Mouse (Mus musculus): ENCODE data around the gene Fcor. TPM values are rescaled to one million over a fixed set of nuclear protein-coding genes. Genes with fewer than 3 reads are reported as not detected.
A peak's percentile ranks its signal among the peaks of the same experiment; 100 is the strongest.

Fcor gene
- polyA plus RNA-seq, 1 experiment = 17.6 TPM

DNA sequence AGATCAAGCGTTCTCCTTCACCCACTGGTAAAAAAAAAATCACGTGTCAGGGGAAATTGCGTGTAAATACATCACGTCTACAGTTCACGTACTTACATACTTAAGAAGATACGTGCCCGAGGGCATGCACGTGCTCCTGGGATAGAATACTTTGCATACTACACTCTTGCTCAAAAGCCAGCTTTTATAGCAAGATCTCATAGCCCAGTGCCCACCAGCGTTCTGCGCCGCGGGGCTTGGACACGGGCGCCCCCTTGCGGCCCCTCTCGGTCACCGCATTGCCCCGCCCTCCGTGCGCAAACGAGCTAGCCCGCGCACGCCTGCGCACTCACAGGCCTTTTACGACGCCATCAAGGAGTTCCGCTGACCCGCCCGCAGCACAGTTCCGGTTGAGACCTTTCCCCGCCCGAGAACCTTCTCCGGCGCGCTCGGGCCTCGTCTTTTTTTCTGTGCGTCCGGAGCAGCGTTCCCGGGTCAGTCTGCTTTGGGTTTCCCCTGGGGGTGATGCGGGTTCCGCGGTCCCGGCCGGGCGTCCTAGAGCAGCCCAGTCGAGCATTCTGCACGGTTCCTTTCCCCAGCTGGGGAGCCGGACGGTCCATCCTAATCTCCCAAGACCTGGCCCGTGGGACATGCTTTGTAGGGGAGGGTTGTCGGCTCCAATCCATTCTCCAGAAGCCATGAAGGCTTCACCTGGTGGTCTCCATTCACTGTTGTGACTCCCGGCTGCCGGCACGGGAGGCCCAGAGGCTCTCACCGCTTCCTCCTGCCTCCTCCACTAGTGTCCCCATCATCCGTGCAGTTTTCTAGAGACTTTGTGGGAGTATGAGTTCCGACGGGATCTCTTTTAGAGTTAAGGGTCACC lies 4.2 kb upstream of the Fcor start, which contains the start of gene Trappc5:
Gene Trappc5 (plus strand): TSS at position 169 of the 862 bp plus-strand sequence.
- DNase-seq (ENCODE audit: extremely low spot score in 1 of 2, low spot score in 1 of 2) = peak; percentile 86 to 97

DNA sequence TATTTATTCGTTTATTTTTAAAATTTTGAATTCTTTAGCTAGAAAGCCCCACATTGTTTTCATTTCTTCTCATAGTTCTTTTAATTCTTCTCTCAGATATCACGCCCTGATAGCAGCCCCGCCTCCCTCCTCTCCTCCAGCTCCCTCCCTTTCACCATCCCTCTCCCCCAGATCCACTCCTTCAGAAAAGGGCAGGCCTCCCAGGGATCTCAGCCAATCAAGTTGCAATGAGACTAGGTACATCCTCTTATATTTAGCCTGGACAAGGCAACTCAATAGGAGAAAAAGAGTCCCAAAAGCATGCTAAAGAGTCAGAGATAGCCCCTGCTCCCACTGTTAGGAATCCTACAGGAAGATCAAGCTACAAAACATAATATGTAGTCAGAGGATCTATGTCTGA lies 2.5 kb upstream of the Fcor start:
- DNase-seq (ENCODE audit: extremely low spot score in 1 of 2, low spot score in 1 of 2) = no peak

DNA sequence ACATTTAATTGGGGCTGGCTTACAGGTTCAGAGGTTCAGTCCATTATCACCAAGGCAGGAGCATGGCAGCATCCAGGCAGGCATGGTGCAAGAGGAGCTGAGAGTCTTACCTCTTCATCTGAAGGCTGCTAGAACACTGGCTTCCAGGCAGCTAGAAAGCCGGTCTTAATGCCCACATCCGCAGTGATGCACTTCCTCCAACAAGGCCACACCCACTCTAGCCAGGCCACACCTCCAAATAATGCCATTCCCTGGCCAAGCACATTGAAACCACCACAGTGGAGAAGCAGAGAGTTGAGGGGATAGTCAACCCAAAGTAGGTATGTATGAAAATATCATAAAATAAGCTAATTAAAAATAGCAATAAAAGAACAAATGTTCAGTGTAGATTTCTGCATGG lies 1.8 kb downstream of the Fcor start:
- DNase-seq (ENCODE audit: extremely low spot score in 1 of 2, low spot score in 1 of 2) = no peak

DNA sequence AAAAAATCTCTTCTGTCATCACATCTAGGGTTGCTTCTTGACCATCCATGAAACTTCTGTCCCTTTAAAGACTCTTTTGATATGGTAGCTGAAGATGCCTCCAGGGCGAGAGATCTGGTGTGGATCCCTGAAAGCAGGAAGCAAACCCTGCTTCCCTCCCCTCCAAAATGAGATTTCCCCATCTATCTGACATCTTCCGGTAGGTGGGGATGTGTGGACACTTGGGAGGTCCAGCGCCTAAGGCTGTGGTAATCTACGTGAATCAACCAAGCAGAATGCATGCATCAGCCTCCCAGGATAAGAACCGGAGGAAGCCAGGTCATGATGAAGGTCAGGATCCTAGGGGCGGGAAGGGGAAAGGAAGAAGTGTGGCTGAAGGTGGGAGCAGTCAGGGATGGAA lies 6.7 kb downstream of the Fcor start, which contains the start of gene Mcemp1:
Gene Mcemp1 (plus strand): TSS at position 248 of the 400 bp plus-strand sequence.
- no peak for DNase-seq (ENCODE audit: extremely low spot score in 1 of 2, low spot score in 1 of 2)

DNA sequence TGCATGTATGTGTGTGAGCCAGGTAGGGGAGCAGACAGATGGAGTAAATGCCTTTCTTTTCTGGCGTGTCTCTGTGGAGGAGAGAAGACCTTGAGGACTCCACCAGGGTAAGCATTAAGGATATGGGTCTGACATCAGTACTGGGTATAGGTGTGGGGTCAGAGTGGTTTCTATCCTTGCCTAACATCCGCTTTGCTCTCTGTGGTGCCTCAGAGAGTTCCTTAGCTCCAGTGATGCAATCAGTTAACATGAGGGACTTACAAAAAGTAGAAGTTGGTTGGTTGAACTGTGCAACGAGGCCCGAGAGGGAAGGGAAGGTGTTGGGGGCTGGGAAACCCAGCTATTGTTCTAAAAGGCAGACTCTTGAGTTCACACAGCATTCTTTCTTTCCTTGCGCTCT lies 7.8 kb downstream of the Fcor start:
- DNase-seq (ENCODE audit: extremely low spot score in 1 of 2, low spot score in 1 of 2) = no peak

DNA sequence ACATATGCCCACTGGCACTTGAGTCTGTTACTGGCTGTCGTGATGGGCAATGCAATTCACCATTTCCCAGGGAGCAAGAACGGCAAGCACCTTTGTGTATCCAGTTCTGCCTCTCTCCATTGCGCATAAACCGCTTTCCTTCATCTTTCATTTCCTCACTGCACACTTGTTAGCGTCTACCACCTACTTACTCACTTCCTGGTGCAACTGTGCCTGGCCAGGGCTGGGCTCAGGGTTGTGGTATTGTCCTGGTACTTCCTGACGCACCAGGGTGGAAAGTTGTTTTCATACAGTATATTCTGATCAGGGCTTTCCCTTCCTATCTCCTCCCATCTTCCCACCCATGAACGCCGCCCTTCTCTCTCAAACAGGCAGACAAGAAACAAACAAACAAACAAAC lies 11.3 kb downstream of the Fcor start:
- DNase-seq (ENCODE audit: extremely low spot score in 1 of 2, low spot score in 1 of 2) = no peak

DNA sequence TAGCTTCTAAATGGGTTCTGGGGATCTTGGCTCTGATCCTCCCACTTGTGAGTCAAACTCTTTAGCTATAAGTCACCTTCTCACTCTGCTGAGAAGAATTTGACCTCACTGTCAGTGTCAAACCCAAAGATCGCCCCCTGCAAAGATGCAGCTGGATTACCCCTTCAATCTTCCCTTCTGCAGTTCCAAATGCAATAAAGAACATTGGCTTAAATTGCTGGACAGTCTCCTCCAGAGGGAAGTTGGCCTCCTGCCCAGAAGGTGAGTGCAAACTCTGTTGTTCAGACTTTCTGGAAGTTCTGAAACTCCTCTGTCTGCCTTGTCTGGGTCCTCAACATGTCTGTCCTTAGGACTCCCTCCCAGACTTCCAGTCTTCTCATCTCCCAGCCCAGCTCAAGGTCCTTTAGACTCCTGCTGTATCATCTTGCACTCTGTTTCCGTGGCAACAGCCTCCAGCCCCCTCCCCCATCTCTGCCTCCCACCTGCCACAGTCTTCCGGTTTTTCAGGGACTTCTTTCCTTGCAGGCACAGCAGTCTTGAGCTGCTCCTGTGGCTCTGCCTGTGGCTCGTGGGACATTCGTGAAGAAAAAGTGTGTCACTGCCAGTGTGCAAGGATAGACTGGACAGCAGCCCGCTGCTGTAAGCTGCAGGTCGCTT lies 15.3 kb downstream of the Fcor start:
- peak in 1 of 2 experiments; percentile 63 for DNase-seq (ENCODE audit: extremely low spot score in 1 of 2, low spot score in 1 of 2)

DNA sequence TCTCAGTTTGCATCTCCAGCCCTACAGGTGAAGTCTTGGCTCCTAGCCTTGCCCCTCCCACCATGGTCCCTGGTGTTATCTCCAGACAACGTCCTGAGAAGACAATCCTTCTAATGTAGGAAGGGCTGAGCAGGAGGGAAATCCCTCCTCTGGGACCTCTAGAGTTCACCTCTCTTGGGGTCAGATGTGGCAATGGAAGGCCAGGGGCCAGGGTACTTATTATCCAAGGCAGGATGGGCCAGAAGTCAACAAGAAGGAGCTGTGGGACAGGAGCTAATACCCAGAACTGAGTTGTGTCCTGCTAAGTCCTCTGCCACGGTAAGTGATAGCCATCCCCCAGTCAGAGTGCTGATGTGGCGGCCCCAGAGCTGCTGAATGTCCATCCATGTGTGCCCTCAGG lies 16.6 kb downstream of the Fcor start, which contains the start of gene Retn:
Gene Retn (plus strand): TSS at position 245 of the 400 bp plus-strand sequence.
- no peak for DNase-seq (ENCODE audit: extremely low spot score in 1 of 2, low spot score in 1 of 2)

DNA sequence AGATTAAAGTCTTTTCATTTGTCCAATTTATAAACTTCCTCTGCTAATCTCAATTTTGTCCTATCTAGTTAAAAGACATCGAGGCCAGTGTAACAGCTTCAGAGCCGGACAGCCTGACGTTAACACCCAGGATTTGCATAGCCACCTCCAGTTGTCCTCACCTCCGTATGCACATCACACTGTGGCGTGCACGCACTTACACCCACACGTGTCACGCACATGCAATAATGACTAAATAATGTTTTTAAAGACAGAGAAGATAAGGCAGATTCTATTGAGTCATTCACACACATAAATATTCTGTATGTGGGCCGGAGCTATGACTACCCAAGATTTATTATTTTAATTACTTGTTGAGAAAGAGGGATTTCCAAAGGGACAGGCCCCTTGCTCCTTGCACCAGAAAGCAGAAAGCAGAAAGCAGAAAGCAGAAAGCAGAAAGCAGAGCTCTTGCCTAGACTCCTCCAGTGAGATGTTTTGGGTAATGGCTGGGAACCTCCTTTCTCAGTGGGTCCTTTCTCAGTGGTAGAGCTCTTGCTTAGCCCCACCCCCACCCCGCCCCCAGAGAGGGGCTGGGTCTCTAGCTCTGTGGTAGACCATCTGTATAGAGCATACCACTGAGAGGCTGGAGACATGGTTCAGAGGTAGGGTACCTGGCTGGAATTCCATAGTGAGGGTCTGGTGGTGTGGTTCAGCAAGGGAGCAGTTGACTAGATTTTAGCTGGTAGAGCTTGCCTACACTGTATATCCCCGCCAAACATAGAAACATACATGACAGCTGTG lies 17.2 kb downstream of the Fcor start:
- no peak for DNase-seq (ENCODE audit: extremely low spot score in 1 of 2, low spot score in 1 of 2)

DNA sequence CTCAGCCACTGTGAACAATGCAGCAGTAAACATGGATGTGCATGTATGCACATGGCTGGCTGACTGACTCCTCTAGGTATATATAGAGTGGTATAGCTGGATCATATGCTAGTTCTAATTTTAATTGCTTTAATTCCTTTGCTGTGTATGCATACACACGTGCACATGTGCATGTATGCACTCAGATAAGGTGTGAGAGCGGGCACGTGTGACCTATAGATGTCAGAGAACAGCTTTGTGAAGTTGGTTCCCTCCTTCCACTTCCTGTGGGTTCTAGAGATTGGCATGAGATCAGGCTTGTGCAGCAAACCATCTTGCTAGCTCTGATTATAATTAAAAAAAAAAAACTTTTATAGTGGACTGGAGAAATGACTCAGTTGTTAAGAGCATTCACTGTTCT lies 19.3 kb downstream of the Fcor start:
- no peak for DNase-seq (ENCODE audit: extremely low spot score in 1 of 2, low spot score in 1 of 2)

DNA sequence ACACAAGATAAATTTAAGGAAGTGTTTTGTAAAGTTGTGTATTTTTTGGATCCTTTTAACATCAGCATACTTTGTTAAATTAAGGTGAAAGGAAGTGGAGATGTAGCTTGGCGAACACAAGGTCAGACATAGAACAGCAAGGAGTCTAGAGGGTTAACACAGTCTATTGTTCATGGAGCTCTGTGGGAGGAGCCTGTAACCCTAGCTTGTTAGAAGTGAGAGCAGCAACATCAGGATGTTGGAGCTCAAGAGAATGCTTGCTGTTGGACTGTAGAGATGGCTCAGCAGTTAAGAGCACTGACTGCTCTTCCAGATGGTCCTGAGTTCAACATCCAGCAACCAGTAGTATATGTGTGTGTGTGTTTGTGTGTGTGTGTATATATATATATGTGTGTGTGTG lies 23.2 kb downstream of the Fcor start:
- no peak for DNase-seq (ENCODE audit: extremely low spot score in 1 of 2, low spot score in 1 of 2)

DNA sequence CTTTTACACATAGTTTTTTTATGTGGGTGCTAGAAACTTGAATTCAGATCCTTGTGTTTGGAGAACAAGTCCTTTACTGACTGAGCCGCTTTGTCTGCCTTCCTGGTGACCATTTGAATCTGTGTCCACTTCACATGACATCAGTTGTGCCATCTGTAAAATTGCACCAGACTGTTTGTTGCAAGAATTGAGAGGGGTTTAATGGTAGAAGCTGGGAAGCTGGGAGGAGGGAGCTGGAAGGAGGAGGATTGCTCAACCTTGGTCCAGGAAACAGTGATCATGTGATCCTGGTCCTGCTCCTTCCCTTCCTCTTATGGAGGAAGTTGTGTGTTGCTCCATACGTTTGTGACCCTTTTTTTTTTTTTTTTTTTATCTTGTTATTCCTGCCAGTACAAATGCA lies 23.9 kb downstream of the Fcor start:
- DNase-seq (ENCODE audit: extremely low spot score in 1 of 2, low spot score in 1 of 2) = no peak

DNA sequence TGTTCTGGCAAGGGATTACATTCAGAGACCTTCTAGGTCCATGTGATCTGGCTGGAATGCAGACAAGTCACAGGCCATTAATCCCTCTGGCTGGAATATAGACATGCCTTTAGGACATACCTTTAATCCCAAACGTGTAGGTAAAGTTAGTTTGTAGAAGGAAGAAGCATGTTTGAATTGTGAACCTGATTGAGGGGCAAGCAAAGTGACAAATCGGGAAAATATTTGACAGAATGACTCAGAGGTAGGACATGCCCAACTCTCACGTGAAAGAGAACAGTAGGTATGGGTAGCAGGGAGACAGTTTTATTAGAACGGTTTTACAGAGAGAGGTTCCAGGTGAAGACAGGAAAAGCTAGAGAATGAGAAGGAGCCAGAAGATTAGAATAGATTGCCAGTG lies 24.6 kb downstream of the Fcor start:
- no peak for DNase-seq (ENCODE audit: extremely low spot score in 1 of 2, low spot score in 1 of 2)

DNA sequence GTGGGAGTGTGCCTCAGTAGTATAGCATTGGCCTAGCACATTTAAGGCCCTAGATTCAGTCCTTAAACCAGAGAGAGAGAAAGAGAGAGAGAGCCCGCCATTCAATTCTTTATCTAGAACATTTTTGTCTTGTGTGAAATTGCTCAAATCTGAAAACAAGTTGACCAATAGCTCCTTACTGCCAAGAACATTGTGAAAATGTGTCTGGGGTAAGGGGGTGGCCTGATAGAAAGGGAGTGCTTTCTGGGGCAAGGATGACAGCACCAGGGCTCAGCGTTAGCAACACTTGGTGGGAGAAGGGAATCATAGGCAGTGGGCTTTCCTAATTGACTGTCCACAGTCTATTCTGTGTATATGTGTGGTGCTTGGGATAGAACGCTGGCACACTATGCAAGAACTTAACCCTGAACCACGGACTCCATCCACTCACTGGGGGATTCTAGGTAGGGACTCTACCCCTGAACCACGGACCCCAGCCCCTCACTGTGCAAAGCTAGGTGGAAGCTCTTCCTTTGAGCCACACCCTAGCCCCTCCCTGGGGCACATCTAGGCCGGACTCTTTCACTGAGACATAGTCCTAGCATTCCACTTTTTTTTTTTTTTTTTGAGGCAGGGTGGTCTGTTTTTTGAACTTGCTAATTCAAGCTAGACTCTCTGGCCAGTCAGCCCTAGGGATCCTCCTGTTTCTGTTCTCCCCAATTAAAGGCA lies 25.2 kb downstream of the Fcor start:
- DNase-seq (ENCODE audit: extremely low spot score in 1 of 2, low spot score in 1 of 2) = no peak

DNA sequence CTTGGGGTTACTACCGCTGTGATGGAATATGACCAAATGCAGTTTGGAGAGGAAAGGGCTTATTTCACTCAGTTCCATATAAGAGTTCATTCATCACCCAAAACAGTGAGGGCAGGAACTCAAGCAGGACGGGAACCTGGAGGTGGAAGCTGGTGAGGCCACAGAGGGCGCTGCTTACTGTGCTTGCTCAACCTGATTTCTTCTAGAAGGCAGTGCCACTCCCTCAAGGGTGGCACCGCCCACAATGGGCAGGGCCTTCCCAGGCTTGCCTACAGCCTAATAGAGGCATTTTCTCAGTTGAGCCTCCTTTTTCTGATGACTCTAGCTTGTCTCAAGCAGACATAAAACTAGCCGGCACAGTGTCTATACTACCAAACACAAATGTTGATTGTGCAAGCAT lies 26.4 kb downstream of the Fcor start:
- peak in 1 of 2 experiments; percentile 28 for DNase-seq (ENCODE audit: extremely low spot score in 1 of 2, low spot score in 1 of 2)

DNA sequence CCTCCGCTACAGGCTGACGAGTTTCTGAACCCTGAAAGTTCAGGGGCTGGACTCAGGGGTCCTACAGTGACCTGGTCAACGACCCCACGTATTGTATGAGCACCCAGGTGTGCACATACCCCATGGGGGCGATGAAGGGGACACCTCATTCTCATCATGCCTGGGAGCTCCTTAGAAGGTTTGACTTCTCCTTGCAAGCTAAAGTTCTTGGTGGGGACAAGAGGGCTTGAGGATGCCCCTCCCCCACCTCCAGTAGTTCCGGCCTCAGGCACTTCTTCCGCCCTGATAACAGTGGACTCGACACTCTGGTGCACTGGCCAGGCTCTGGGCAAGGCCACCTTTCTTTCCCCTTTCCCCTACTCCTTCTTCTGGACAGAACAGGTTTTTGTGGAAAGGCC lies 40.7 kb downstream of the Fcor start:
- no peak for DNase-seq (ENCODE audit: extremely low spot score in 1 of 2, low spot score in 1 of 2)

DNA sequence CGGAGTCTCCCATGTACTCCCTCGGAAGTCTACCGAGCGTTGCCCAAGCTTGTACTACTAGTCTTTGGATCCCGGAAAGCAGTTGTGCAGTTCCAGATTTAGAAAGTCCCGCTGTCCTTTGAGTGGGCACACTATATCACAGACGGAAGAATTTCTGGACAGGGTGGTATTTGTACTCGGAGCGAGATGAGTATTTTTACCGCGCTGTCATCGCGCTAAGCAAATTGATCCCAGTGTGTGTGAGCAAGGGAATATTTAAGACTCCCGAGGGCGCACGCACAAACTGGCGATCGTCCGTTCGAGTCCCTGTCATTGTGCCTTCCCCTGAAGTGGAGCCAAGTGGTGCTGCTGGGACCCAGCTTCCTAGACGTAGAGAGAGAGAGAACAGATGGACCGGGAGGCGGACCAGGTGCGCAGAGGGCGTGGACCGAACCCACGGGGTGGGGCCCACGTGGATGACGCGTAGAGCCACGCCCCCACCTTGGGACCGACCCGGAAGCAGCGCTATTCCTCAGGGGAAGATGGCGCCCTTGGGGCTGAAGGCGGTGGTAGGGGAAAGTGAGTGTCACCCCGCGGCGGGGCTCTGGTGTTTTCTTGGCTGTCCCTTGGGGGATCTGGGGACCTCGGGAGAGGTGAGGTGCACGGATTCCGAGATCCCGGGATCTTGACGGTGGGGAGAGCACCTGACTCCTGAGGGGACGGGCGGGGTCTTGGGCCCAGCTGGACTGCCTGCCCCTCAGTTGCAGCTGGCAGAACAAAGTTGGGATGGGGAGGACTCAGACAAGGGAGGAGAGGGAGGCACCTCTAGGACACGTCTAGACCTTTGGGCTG lies 41.3 kb downstream of the Fcor start, which contains the start of gene Stxbp2:
Gene Stxbp2 (plus strand): TSS at position 309 of the 831 bp plus-strand sequence.
- DNase-seq (ENCODE audit: extremely low spot score in 1 of 2, low spot score in 1 of 2) = peak; percentile 36 to 82

DNA sequence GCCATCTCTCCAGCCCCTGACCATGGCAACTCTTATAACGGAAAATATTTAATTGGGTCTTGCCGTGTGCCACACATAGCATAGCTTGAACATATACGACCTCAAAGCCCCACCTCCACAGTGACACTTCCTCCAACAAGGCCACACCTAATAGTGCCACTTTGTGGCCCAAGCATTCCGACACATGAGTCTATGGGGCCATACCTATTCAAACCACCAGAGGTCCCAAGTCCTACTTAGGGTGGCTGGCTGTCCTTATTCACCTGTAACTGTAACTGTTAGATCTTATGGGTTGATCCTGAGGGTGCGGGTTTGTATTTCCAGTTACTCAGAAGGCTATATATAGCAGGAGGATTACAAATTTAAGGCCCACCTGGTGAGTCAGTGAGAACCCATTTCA lies 44.1 kb downstream of the Fcor start:
- peak in 1 of 2 experiments; percentile 64 for DNase-seq (ENCODE audit: extremely low spot score in 1 of 2, low spot score in 1 of 2)

DNA sequence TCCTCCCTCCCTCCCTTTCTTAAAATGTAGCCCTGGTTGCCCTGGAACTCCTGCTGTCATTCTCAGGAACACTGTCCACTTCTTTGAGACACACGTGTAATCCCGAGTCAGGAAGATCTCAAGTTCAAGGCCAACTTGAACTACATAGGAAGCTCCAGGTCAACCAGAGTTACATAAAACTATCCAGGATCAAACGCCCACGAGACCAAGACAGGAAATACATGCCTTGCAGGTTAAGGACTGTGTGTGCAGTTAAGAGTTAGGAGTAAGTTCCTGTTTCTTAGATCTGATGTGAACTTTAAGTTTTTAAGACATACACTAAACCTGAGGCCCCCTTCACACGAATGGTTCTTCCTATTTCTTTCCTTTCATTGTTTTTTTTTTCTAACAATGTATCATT lies 45.2 kb downstream of the Fcor start:
- DNase-seq (ENCODE audit: extremely low spot score in 1 of 2, low spot score in 1 of 2) = no peak

Measured in frontal cortex, adult 2 months (tissue).